Mouse (Mus musculus) layer of hippocampus, adult 2 months (tissue): ENCODE data around the gene Papola. TPM values are rescaled to one million over a fixed set of nuclear protein-coding genes. Genes with fewer than 3 reads are reported as not detected.
"Not testable (repeated sequence)": the region's sequence is repeated elsewhere in the genome, so short reads cannot be mapped to it uniquely, and the experiment has no call there.

Experiments
- DNase-seq, 2 experiments: peaks; one replicate each; pipeline ENCODE4 v3.0.0; 2022; ENCODE audit warnings: low spot score in 2 of 2
- H3K27ac ChIP-seq: fragments of 200-600 bp; 2 replicates; pipeline ENCODE4 v1.8.1; 2022
- H3K4me3 ChIP-seq: fragments of 200-600 bp; 2 replicates; pipeline ENCODE4 v1.8.1; 2022; ENCODE audit warnings: mild to moderate bottlenecking
- CTCF ChIP-seq: fragments of 200-600 bp; conservative IDR thresholded peaks from 2 replicates; pipeline ENCODE4 v1.8.1; 2022; ENCODE audit warnings: antibody characterized with exemption, mild to moderate bottlenecking, moderate library complexity
- total RNA-seq, 2 experiments: library from RNA; stranded (reverse); gene quantifications; 2 replicates each; pipeline ENCODE4 v1.2.3; 2021

Gene Papola
- total RNA-seq, 2 experiments from 2014 or later: 156 to 163 TPM

GRCm38 (mm10) chr12:105813957-105814356 lies 29.5 kb downstream of the Papola start:
- TF ChIP-seq CTCF: no peak
- Histone ChIP-seq H3K27ac (no peak overlapping the region), H3K4me3 (no peak overlapping the region)
- DNase-seq: no peak

GRCm38 (mm10) chr12:105823472-105823871 lies 39.0 kb downstream of the Papola start:
- no peak for DNase-seq
- TF ChIP-seq CTCF: no peak
- Histone ChIP-seq H3K27ac (no peak overlapping the region), H3K4me3 (no peak overlapping the region)

- H3K4me3 ChIP-seq: no peak overlapping the region
- no peak overlapping the region for H3K27ac ChIP-seq
- DNase-seq: no peak
- no peak for TF ChIP-seq CTCF
Measured at GRCm38 (mm10) chr12:105824743-105825142, 40.2 kb downstream of the Papola start.

GRCm38 (mm10) chr12:105825266-105825665 lies 40.8 kb downstream of the Papola start:
- no peak for DNase-seq
- no peak for TF ChIP-seq CTCF
- H3K27ac ChIP-seq: no peak overlapping the region
- no peak overlapping the region for H3K4me3 ChIP-seq

GRCm38 (mm10) chr12:105832541-105832940 lies 48.0 kb downstream of the Papola start:
- Histone ChIP-seq H3K4me3 (no peak overlapping the region), H3K27ac (peak overlapping the region; percentile 59)
- DNase-seq: no peak
- TF ChIP-seq CTCF: no peak

GRCm38 (mm10) chr12:105834926-105835325 lies 50.4 kb downstream of the Papola start:
- DNase-seq: no peak
- Histone ChIP-seq H3K27ac (peak overlapping the region; percentile 59; the same call in 1 of the 2 replicates), H3K4me3 (no peak overlapping the region)
- TF ChIP-seq CTCF: no peak

GRCm38 (mm10) chr12:105835571-105835970 lies 51.1 kb downstream of the Papola start:
- H3K4me3 ChIP-seq: no peak overlapping the region
- DNase-seq: no peak
- no peak for TF ChIP-seq CTCF
- H3K27ac ChIP-seq: peak overlapping the region; percentile 59; the same call in 1 of the 2 replicates

- peak; percentile 87 for TF ChIP-seq CTCF
- DNase-seq: peak; percentile 66 to 75
- H3K27ac ChIP-seq: peak overlapping the region; percentile 59
- H3K4me3 ChIP-seq: no peak overlapping the region
Measured at GRCm38 (mm10) chr12:105836196-105836595, 51.7 kb downstream of the Papola start.

- Histone ChIP-seq H3K27ac (peak overlapping the region; percentile 69), H3K4me3 (no peak overlapping the region)
- DNase-seq: peak in 1 of 2 experiments; percentile 56
- peak; percentile 85 for TF ChIP-seq CTCF
Measured at GRCm38 (mm10) chr12:105839096-105839495, 54.6 kb downstream of the Papola start.

GRCm38 (mm10) chr12:105840545-105840944 lies 56.1 kb downstream of the Papola start:
- peak; percentile 51 for TF ChIP-seq CTCF
- not testable (repeated sequence) for H3K4me3 ChIP-seq, DNase-seq, H3K27ac ChIP-seq

- Histone ChIP-seq H3K27ac (peak overlapping the region; percentile 44; the same call in 1 of the 2 replicates), H3K4me3 (no peak overlapping the region)
- TF ChIP-seq CTCF: no peak
- DNase-seq: no peak
Measured at GRCm38 (mm10) chr12:105843243-105844005, 58.9 kb downstream of the Papola start.

GRCm38 (mm10) chr12:105844406-105844805 lies 59.9 kb downstream of the Papola start:
- DNase-seq: no peak

GRCm38 (mm10) chr12:105849102-105849501 lies 64.6 kb downstream of the Papola start:
- H3K27ac ChIP-seq: peak overlapping the region; percentile 2; the same call in 1 of the 2 replicates
- DNase-seq: no peak
- no peak for TF ChIP-seq CTCF
- no peak overlapping the region for H3K4me3 ChIP-seq

More at GRCm38 (mm10) chr12:105844406-105844805, 59.9 kb downstream of the Papola start:
- peak overlapping the region; percentile 43; the same call in 1 of the 2 replicates for H3K27ac ChIP-seq
- H3K4me3 ChIP-seq: no peak overlapping the region
- TF ChIP-seq CTCF: no peak

GRCm38 (mm10) chr12:105850675-105851074 lies 66.2 kb downstream of the Papola start:
- DNase-seq: no peak

More at GRCm38 (mm10) chr12:105850675-105851074, 66.2 kb downstream of the Papola start:
- Histone ChIP-seq H3K4me3 (no peak overlapping the region), H3K27ac (no peak overlapping the region)
- TF ChIP-seq CTCF: no peak
